Mouse (Mus musculus) spleen, adult 2 months (tissue): Measurements from ENCODE around the gene B4galnt3.

Experiments used
- CTCF ChIP-seq: fragments of 200-500 bp; IDR thresholded peaks from 2 replicates; pipeline ENCODE4 v1.5.1; 2011; ENCODE audit warnings: mild to moderate bottlenecking, inconsistent platforms; ENCODE audit not compliant: insufficient read depth, insufficient read length, insufficient replicate concordance; ENCODE audit errors: extremely low read depth
- POLR2A ChIP-seq: fragments of 200-500 bp; IDR thresholded peaks from 2 replicates; pipeline ENCODE4 v1.6.1; 2011; ENCODE audit warnings: low read depth, low read length, inconsistent platforms

GRCm38 (mm10) chr6:120182160-120182559 is 112.2 kb downstream of the B4galnt3 start:
- TF ChIP-seq CTCF (no peak), POLR2A (no peak)
